Mouse (Mus musculus) ES-E14 (cell line): Measurements from ENCODE around the gene Sctr. TPM values are rescaled to one million over a fixed set of nuclear protein-coding genes. Genes with fewer than 3 reads are reported as not detected.
"Not testable (repeated sequence)": the region's sequence is repeated elsewhere in the genome, so short reads cannot be mapped to it uniquely, and the experiment has no call there.

Source experiments
- DNase-seq: peaks from one replicate; pipeline ENCODE4 v3.0.0-alpha.2; 2013; ENCODE audit warnings: low read depth, low spot score
- H3K27ac ChIP-seq: 2 replicates; pipeline ENCODE4 v1.5.1; 2012; ENCODE audit warnings: low read depth, mild to moderate bottlenecking, low read length, moderate library complexity, mixed read lengths; ENCODE audit not compliant: poor library complexity, insufficient read depth, severe bottlenecking
- H3K36me3 ChIP-seq: 2 replicates; pipeline ENCODE4 v1.6.1; 2012; ENCODE audit warnings: mild to moderate bottlenecking, low read length, moderate library complexity, mixed read lengths; ENCODE audit not compliant: control insufficient read depth, poor library complexity, insufficient read depth, severe bottlenecking
- H3K4me1 ChIP-seq, 2 experiments: fragments of 150-350 bp in 1 of 2; sonication (generic) in 1 of 2; 2 replicates each; pipeline ENCODE4 v1.6.1; 2012; ENCODE audit warnings: low read length in 2 of 2, mild to moderate bottlenecking in 1 of 2, mixed read lengths in 1 of 2; ENCODE audit not compliant: control insufficient read depth in 2 of 2, insufficient read depth in 2 of 2, poor library complexity in 1 of 2
- H3K4me3 ChIP-seq, 2 experiments: fragments of 150-350 bp in 1 of 2; sonication (generic) in 1 of 2; 2 replicates each; pipeline ENCODE4 v1.5.1; 2012; ENCODE audit warnings: low read length in 2 of 2, low read depth in 1 of 2, mild to moderate bottlenecking in 1 of 2, mixed read lengths in 1 of 2; ENCODE audit not compliant: insufficient read depth in 1 of 2, poor library complexity in 1 of 2, severe bottlenecking in 1 of 2
- H3K9ac ChIP-seq: 2 replicates; pipeline ENCODE4 v1.6.1; 2012; ENCODE audit warnings: low read depth, mild to moderate bottlenecking, low read length, mixed read lengths; ENCODE audit not compliant: poor library complexity, insufficient read depth, severe bottlenecking
- H3K9me3 ChIP-seq: fragments of 150-350 bp; sonication (generic); 2 replicates; pipeline ENCODE4 v1.6.1; 2012; ENCODE audit warnings: low read depth, mild to moderate bottlenecking, low read length; ENCODE audit not compliant: control insufficient read depth, insufficient read depth
- CHD2 ChIP-seq: IDR thresholded peaks from 2 replicates; pipeline ENCODE4 v1.6.1; 2014; ENCODE audit warnings: mild to moderate bottlenecking, low read depth, low read length, inconsistent platforms
- HCFC1 ChIP-seq: IDR thresholded peaks from 2 replicates; pipeline ENCODE4 v1.6.1; 2012; ENCODE audit warnings: low read length, inconsistent platforms, borderline replicate concordance; ENCODE audit not compliant: insufficient read depth
- MAFK ChIP-seq: IDR thresholded peaks from 2 replicates; pipeline ENCODE4 v1.6.1; 2014; ENCODE audit warnings: mild to moderate bottlenecking, low read depth, low read length, inconsistent platforms; ENCODE audit not compliant: insufficient read depth
- ZC3H11A ChIP-seq: IDR thresholded peaks from 2 replicates; pipeline ENCODE4 v1.6.1; 2012; ENCODE audit warnings: low read depth, mild to moderate bottlenecking, inconsistent platforms, low read length, borderline replicate concordance
- ZNF384 ChIP-seq: IDR thresholded peaks from 2 replicates; pipeline ENCODE4 v1.6.1; 2012; ENCODE audit warnings: low read depth, low read length, inconsistent platforms
- in situ Hi-C, 2 experiments: fragments of 600-800 bp; cut with MboI; formaldehyde crosslinking; loops; one replicate each; pipeline ENCODE4 v1.15.1; 2025; ENCODE audit warnings: low sequenced_read_pairs in 2 of 2, inconsistent platforms in 1 of 2; ENCODE audit not compliant: unreplicated experiment in 2 of 2
- total RNA-seq: library from RNA; depleted of rRNA; stranded (reverse); fragments of 300-350 nt; gene quantifications from 2 replicates; pipeline ENCODE4 v1.2.3, GENCODE M21; 2012

Gene Sctr
- total RNA-seq, 1 experiment: 0.22 TPM

GRCm38 (mm10) chr1:120086644-120087043, 80.0 kb downstream of the Sctr start:
- H3K4me3 ChIP-seq: peak overlapping the region; percentile 54 to 62
- H3K27ac ChIP-seq: no peak overlapping the region; the same call in 1 of the 2 replicates
- TF ChIP-seq CHD2 (no peak), MAFK (no peak), ZC3H11A (no peak), ZNF384 (no peak), HCFC1 (no peak)
- H3K9ac ChIP-seq: peak overlapping the region; percentile 65; the same call in 1 of the 2 replicates
- DNase-seq: peak; percentile 46
- H3K4me1 ChIP-seq: peaks cover 15 to 44% of the 10 kb centered on the region in 2 experiments
- no peaks in the 10 kb centered on the region for H3K36me3 ChIP-seq
- in situ Hi-C loops: no loop called here
- H3K9me3 ChIP-seq: no peaks in the 10 kb centered on the region

- Histone ChIP-seq H3K9ac (no peak overlapping the region), H3K4me1 (peaks cover 10 to 28% of the 10 kb centered on the region in 2 experiments), H3K36me3 (no peaks in the 10 kb centered on the region), H3K4me3 (no peak overlapping the region), H3K27ac (peak overlapping the region; percentile 45; the same call in 1 of the 2 replicates), H3K9me3 (no peaks in the 10 kb centered on the region)
- in situ Hi-C loops: no loop called here
- TF ChIP-seq HCFC1: no peak
- no peak for TF ChIP-seq ZC3H11A
- TF ChIP-seq ZNF384: no peak
- no peak for TF ChIP-seq MAFK
- no peak for TF ChIP-seq CHD2
- DNase-seq: peak; percentile 46
Observed at GRCm38 (mm10) chr1:120089180-120089579, 82.5 kb downstream of the Sctr start.

GRCm38 (mm10) chr1:120090880-120091570, 84.3 kb downstream of the Sctr start:
- TF ChIP-seq HCFC1 (no peak), MAFK (no peak), CHD2 (no peak), ZNF384 (no peak), ZC3H11A (no peak)
- H3K36me3 ChIP-seq: no peaks in the 10 kb centered on the region
- H3K9ac ChIP-seq: no peak overlapping the region
- peaks cover 10 to 24% of the 10 kb centered on the region in 2 experiments for H3K4me1 ChIP-seq
- H3K27ac ChIP-seq: no peak overlapping the region
- in situ Hi-C loops: no loop called here
- no peaks in the 10 kb centered on the region for H3K9me3 ChIP-seq
- no peak for DNase-seq
- H3K4me3 ChIP-seq: no peak overlapping the region

GRCm38 (mm10) chr1:120093482-120094134, 86.9 kb downstream of the Sctr start:
- peak; percentile 76 for DNase-seq
- H3K27ac ChIP-seq, H3K4me3 ChIP-seq, H3K36me3 ChIP-seq, in situ Hi-C loops, H3K9ac ChIP-seq, H3K9me3 ChIP-seq: not testable (repeated sequence)
- peaks cover 4 to 15% of the 10 kb centered on the region in 2 experiments for H3K4me1 ChIP-seq
- TF ChIP-seq ZC3H11A: peak; percentile 78; the same call in 1 of the 2 replicates
